Mouse (Mus musculus) olfactory bulb, adult 2 months (tissue): ENCODE results near the gene Mecr.

Experiments
- CTCF ChIP-seq: fragments of 200-500 bp; IDR thresholded peaks from 2 replicates; pipeline ENCODE4 v1.5.1; 2012; ENCODE audit warnings: low read depth, mild to moderate bottlenecking, low read length, moderate library complexity; ENCODE audit not compliant: insufficient read depth
- POLR2A ChIP-seq: fragments of 200-500 bp; IDR thresholded peaks from 2 replicates; pipeline ENCODE4 v1.6.1; 2012; ENCODE audit warnings: mild to moderate bottlenecking, low read depth, low read length, moderate library complexity; ENCODE audit not compliant: insufficient read depth

DNA sequence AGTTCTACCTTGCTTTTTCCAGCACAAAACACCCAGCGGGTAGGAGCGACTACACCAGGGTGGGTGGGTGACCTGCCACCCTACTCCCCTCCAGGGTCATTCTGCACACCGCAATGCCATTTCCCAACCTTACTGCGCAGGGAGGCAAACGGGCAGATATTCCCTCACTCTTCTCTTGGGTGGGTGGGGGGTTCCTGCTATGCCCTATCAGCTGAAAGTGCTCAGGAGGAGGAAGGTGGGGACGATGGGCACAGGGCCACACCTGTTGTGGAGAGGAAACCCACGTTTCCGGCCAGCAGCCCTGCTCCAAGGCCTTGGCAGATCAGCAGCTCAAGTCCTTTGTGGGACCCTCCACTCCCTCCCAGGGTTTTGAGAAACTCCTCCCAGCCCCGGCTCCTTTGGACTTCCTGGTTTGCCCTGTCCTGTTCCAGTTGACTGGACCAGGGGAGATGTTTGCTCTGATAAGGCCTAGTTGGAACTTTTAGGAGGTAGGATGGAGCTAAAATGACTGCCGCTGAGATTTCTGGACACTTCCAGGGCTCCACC is 73.8 kb downstream of the Mecr start:
- TF ChIP-seq CTCF: no peak
- TF ChIP-seq POLR2A: no peak
